Mouse (Mus musculus) cerebellum, adult 11 months (tissue): ENCODE measurements around the gene Ppm1l.

Experiments used
- DNase-seq: peaks from one replicate; pipeline ENCODE4 v3.0.0; 2022

The Ppm1l gene

GRCm38 (mm10) chr3:69316391-69317195 is at the start of gene Ppm1l:
Ppm1l (plus strand) TSS chr3:69316861.
- DNase-seq = peak; percentile 92

- DNase-seq = no peak
Observed at GRCm38 (mm10) chr3:69271812-69272211, 44.8 kb upstream of the Ppm1l start.

- DNase-seq = peak; percentile 25
Observed at GRCm38 (mm10) chr3:69274018-69274663, 42.5 kb upstream of the Ppm1l start.

- DNase-seq = no peak
Observed at GRCm38 (mm10) chr3:69274664-69275312, 41.9 kb upstream of the Ppm1l start.

GRCm38 (mm10) chr3:69278648-69279047 is 38.0 kb upstream of the Ppm1l start:
- DNase-seq = no peak

GRCm38 (mm10) chr3:69282406-69282805 is 34.3 kb upstream of the Ppm1l start:
- no peak for DNase-seq

GRCm38 (mm10) chr3:69283085-69283847 is 33.4 kb upstream of the Ppm1l start:
- DNase-seq = no peak

GRCm38 (mm10) chr3:69289833-69290232 is 26.8 kb upstream of the Ppm1l start:
- no peak for DNase-seq

- peak; percentile 22 for DNase-seq
Observed at GRCm38 (mm10) chr3:69290294-69290693, 26.4 kb upstream of the Ppm1l start.

- DNase-seq = no peak
Observed at GRCm38 (mm10) chr3:69290844-69291243, 25.8 kb upstream of the Ppm1l start.

- no peak for DNase-seq
Observed at GRCm38 (mm10) chr3:69292628-69293027, 24.0 kb upstream of the Ppm1l start.

GRCm38 (mm10) chr3:69296270-69296669 is 20.4 kb upstream of the Ppm1l start:
- DNase-seq = no peak

- DNase-seq = no peak
Observed at GRCm38 (mm10) chr3:69300121-69300520, 16.5 kb upstream of the Ppm1l start.

- DNase-seq = no peak
Observed at GRCm38 (mm10) chr3:69315810-69316390, 761 bp upstream of the Ppm1l start.

GRCm38 (mm10) chr3:69317251-69318125 is 827 bp downstream of the Ppm1l start:
- DNase-seq = no peak

- no peak for DNase-seq
Observed at GRCm38 (mm10) chr3:69318131-69318951, 1.7 kb downstream of the Ppm1l start.

- DNase-seq = no peak
Observed at GRCm38 (mm10) chr3:69319061-69319720, 2.5 kb downstream of the Ppm1l start.

- no peak for DNase-seq
Observed at GRCm38 (mm10) chr3:69323982-69324381, 7.3 kb downstream of the Ppm1l start.

- no peak for DNase-seq
Observed at GRCm38 (mm10) chr3:69329910-69330309, 13.2 kb downstream of the Ppm1l start.

GRCm38 (mm10) chr3:69333819-69334218 is 17.2 kb downstream of the Ppm1l start:
- no peak for DNase-seq
